Mouse (Mus musculus) bone marrow macrophage, adult 2 months (primary cell): Measurements from ENCODE around the gene Gm49425.

Experiments
- CTCF ChIP-seq: IDR thresholded peaks from 2 replicates; pipeline ENCODE4 v1.5.1; 2012; ENCODE audit warnings: low read depth, mild to moderate bottlenecking, low read length, moderate library complexity
- POLR2A ChIP-seq: IDR thresholded peaks from 2 replicates; pipeline ENCODE4 v1.6.1; 2012; ENCODE audit warnings: mild to moderate bottlenecking, low read depth, low read length, borderline replicate concordance

DNA sequence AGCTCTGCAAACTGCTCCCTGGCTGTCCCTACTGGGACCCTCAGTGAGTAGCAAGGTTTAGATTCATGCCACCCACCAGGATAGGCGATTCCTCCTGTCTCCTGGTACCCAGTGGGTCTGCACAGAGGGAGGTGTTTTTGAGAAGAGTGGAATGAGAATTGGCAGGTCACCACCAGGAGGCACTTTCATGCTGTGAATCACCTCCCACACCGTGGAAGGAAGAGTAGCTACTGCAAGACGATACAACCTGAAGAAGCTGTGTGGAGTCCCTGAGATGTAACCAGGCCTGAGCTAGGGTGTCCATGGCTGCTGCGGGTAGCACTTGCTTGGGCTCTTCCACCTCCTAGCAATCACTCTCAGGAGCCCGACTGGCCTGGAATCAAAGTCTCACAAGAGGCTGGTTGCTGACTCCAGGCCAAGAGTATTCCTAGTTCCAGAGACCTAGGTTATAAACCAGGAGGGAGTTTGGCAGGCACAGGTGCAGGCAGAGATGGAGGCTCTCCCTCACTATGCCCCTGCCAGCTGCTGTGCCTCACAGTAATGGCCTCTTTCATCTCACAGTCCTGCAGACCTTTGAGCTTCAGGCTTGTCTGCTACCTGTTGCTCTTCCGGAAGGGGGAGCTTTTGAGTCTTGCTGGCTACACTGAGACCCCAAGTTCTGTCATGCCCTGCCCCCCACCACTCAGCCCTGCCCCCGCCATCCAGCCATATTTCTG is 21.0 kb upstream of the Gm49425 start:
- no peak; the same call in 1 of the 2 replicates for TF ChIP-seq CTCF
- TF ChIP-seq POLR2A, result no peak
